Mouse (Mus musculus): Measurements from ENCODE around the gene Cetn4.

The Cetn4 gene

DNA sequence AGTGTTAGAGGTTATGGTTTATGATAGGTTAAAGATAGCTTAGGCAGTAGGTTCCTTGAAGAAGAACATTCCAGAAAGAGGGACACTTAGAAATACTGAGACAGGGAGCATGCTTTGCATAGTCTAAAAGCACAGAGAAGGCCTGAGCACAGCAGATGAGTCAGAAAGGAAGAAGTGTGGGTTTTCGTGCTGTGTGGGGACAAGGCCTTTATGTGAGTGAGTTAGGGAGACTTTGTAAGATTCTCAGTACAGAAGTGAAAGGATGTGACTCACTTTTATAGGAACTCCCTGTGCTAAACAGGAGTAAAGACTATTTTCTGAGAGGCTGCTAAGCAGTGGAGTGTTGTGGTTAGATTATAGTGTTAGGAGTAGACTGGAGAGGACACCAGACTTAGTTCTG lies 863 bp upstream of the Cetn4 start:
- in situ Hi-C loops (cut with MboI; ENCODE audit: low pct_unique_long_range_greater_than_20kb in 1 of 2, low sequenced_read_pairs in 2 of 2, unreplicated experiment in 1 of 2), result no loop called here

DNA sequence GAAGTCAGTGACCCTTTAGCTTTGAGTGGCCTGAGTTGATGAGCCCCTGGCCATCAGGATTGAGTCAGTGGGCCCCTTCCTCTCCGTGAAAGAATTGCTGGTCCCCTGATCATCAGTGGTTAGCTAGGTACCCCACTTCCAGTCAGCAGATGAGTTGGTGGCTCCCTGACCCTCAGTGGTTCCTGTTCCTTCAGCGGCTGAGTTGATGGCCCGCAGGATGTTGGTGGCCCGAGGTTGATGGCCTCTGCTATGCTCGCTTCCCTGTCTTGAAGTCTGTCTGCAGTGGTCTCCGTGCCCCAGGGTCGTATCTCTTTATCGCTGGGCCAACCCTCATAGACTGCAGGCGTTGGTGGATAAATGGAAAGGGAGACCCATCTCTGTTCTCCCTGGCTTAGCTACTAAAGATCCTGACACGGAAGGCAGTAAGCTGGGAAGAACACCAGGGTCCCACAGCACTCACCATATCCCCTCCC lies 575 bp downstream of the Cetn4 start:
- in situ Hi-C loops (cut with MboI; ENCODE audit: low pct_unique_long_range_greater_than_20kb in 1 of 2, low sequenced_read_pairs in 2 of 2, unreplicated experiment in 1 of 2), result no loop called here

DNA sequence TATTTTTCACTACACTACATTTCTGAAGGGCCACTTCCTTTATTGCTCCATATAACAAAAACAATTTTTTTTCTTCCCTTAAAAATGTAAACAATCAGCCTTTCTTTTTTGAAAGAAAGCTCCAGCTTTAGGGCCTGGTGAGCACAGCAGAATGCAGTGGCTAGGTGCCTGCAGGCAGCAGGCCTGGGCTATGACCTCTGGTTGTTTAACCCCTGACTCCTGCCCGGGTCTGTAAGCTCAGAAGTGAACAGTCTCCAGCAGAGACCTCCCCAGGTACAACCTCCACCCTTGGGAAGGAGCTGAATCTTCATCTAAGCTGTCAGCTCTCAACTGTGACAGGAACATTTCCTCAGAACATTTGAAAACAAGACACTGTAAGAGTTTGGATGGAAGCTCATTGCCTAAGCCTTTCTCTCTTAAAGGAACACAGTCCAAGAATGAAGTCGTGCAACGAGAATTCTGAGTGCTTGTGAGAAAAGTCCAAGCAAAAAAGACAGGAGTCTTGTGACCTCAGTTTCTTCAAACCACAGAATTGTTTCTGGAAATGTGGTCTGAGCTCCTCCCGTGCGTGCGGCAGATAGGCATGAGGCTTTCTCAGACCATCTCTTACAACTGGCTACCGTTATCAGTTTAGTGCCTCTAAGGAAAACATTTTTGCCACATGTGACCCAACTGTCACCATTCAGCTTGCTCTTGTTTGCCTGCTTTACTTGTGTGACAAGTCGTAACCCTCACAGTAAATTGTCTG lies 8.9 kb downstream of the Cetn4 start:
- in situ Hi-C loops (cut with MboI; ENCODE audit: low pct_unique_long_range_greater_than_20kb in 1 of 2, low sequenced_read_pairs in 2 of 2, unreplicated experiment in 1 of 2), result no loop called here

DNA sequence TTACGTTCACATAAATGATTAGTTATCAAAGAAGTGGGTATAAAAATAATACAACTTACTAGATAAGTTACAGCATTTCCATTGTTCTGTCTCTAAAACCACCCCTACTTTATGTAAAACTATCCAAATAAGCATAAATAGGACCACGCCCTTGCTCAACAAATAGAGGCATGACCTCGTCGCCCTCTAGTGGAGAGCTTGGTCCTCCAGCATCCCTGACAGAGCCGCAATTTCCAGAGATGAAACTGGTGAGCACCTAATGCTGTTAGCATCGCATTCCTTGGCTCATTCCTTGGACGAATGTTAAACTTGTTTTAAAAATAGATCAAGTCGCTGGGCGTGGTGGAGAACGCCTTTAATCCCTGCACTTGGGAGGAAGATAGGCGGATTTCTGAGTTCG lies 9.8 kb downstream of the Cetn4 start:
- in situ Hi-C loops (cut with MboI; ENCODE audit: low pct_unique_long_range_greater_than_20kb in 1 of 2, low sequenced_read_pairs in 2 of 2, unreplicated experiment in 1 of 2), result no loop called here

DNA sequence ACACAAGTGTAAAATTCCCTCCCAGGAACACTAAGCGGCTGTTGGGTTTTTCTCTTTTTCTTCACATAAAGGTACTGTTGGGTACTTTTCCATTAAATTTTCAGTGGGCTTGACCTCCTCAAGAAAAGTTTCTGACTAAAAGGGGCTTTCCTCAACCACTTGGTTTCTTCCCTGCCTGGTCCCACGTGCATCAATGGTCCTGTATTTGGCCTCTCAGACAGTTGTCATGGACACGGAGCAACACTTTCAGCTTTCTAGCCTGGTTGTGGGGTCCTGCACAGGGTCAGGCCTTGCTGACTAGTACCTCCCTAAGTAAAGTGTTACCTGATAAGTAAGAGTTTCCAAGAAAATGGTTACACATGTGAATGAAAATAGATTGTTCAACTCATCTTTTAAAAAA lies 13.0 kb downstream of the Cetn4 start:
- in situ Hi-C loops (cut with MboI; ENCODE audit: low pct_unique_long_range_greater_than_20kb in 1 of 2, low sequenced_read_pairs in 2 of 2, unreplicated experiment in 1 of 2), result no loop called here

DNA sequence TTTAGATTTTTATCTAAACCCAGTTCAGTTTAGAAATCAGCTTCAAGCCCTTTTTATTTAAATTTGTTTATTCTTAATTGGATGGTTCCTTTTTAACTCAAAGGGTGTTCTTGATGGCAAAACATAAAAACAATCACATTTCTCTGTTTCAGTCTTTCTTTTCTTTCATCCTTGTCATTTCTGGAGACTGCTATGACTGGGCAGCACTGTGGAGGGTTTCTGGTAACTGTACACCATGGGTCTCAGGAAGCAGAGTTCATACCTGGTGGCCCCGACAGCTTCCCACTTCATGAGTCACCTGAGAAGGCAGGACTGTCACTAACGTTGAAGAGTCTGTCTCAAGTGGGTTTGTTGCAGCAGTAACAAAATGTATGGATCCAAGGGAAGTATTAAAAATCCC lies 19.9 kb downstream of the Cetn4 start:
- in situ Hi-C loops (cut with MboI; ENCODE audit: low pct_unique_long_range_greater_than_20kb in 1 of 2, low sequenced_read_pairs in 2 of 2, unreplicated experiment in 1 of 2), result no loop called here

DNA sequence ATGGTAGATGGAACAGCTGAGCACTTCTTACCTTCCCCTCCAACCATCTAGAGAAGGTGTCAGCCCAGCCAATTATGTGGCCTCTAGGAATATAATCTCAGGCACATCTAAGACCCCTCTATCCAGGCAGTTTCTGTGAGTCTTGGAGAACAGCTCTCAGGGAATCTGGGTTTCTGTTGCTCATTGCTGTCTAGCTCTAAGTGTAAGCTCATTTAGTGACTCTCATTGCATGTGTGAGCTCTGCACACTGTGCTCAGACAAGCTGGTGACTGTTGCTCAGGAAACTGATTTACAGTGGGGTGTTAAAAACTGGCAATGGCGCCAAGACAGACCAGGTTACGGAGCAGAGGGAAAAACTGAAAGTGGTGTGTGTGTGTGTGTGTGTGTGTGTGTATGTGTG lies 20.6 kb downstream of the Cetn4 start:
- in situ Hi-C loops (cut with MboI; ENCODE audit: low pct_unique_long_range_greater_than_20kb in 1 of 2, low sequenced_read_pairs in 2 of 2, unreplicated experiment in 1 of 2), result no loop called here

DNA sequence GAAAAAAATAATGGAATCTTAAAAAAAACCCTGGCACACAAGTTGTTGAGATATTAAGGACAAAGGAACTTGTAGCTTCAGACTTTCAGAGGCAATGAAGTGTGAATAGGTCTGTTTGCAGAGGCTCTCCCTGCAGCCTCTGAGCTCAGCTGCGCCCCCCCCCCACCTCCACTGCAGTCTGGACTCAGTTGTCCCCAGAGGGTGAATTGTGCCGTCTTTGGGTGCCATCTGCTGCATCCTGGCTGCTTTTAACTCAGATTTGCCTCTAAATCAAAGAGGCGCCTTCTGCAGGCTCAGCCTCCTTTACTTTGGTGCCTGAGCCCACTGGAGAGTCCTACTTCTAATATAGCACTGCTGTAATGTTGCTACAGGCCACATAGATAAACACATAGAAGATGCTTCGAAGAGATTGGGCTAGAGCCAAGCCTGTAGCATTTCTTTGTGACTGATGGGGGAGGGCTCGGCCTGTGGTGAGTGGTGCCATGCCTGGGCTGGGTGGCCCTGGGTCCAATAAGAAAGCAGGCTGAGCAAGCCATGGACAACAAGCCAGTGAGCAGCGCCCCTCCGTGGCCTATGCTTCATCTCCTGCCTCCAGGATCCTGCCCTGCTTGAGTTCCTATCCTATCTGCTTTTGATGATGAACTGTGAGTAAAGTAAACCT lies 21.5 kb downstream of the Cetn4 start:
- in situ Hi-C loops (cut with MboI; ENCODE audit: low pct_unique_long_range_greater_than_20kb in 1 of 2, low sequenced_read_pairs in 2 of 2, unreplicated experiment in 1 of 2), result no loop called here

DNA sequence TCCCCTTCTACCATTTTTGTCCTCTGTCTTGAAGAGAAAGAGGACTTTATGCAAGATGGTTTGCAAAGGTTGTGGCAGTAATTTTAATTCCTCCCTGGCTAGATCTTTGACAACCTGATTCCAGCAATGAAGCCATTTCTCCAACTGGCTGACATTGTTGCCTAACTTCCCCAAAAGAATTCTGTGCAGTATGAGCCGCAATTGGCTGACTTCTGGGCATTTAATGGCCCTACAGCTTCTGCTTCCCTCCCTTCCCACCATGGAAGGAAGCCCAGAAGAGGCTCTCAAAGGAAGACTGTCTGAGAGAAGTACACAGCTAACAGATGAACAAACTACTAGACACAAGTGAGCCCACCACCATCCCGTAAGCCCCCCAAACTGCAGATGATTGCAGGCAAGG lies 23.3 kb downstream of the Cetn4 start:
- in situ Hi-C loops (cut with MboI; ENCODE audit: low pct_unique_long_range_greater_than_20kb in 1 of 2, low sequenced_read_pairs in 2 of 2, unreplicated experiment in 1 of 2), result no loop called here

DNA sequence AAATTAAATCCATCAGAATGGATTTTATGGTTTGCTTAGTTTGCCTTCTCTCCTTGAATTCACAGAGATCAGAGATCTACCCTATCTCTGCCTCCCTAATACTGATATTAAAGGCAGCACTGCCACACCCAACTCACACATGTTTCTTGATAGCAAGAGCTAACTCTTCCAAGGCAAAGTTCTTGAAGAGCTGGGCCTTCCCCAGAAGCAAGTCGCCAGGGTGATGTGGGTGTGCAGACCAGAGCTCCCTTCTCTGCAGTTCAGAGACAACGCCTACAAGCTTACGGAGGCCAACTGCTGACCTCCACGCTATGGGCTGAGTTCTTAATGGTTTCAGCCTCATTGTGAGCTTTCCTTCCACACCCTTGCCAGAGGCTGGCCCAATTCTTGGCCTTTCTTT lies 29.3 kb downstream of the Cetn4 start:
- in situ Hi-C loops (cut with MboI; ENCODE audit: low pct_unique_long_range_greater_than_20kb in 1 of 2, low sequenced_read_pairs in 2 of 2, unreplicated experiment in 1 of 2), result no loop called here

DNA sequence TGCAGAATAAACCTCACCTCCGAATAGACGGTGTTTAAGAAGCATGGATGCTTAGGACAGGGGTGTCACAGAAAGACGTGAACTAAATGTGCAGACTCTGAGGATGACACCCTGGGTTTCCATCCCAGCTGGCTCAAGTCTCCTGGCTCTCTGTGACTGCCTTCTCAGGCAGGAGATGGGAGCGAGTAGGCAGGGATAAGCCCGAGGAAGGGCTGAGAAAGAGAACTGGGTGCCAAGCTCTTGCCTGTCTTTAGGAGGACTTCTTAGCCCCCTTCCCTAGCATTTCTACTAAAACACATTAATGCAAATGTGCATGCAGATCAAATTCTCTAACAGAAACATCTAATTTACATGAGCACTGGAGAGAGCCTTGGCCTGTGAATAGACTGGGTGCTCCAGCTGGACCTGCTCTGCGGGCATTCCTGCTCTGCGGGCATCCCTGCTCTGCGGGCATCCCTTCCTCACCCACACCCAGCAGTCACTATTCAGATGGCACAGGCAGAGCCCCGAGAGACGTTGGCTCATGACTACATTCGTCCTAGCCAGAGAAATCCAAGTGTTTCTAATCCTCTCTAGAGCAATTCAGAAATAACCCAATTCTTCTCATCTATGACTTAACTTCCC lies 30.1 kb downstream of the Cetn4 start:
- in situ Hi-C loops (cut with MboI; ENCODE audit: low pct_unique_long_range_greater_than_20kb in 1 of 2, low sequenced_read_pairs in 2 of 2, unreplicated experiment in 1 of 2), result no loop called here

DNA sequence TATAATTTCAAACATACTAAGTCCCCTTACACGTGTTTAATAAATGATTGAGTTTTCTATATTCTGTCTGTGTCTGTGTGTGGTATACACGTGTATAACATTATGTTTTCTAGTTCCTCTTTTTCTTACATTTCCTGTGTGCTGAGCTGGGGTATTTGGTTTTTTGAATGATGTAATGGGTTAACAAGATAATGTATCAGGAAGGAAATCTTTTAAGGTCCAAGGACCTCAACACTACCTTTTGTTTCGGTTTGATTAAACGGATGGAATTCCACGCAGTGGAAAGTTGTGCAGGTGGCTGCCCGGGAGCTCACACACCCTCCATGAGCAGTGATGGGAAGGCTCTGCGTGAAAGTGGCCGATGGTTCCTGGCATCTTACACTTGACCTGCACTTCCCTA lies 31.6 kb downstream of the Cetn4 start:
- in situ Hi-C loops (cut with MboI; ENCODE audit: low pct_unique_long_range_greater_than_20kb in 1 of 2, low sequenced_read_pairs in 2 of 2, unreplicated experiment in 1 of 2), result no loop called here

DNA sequence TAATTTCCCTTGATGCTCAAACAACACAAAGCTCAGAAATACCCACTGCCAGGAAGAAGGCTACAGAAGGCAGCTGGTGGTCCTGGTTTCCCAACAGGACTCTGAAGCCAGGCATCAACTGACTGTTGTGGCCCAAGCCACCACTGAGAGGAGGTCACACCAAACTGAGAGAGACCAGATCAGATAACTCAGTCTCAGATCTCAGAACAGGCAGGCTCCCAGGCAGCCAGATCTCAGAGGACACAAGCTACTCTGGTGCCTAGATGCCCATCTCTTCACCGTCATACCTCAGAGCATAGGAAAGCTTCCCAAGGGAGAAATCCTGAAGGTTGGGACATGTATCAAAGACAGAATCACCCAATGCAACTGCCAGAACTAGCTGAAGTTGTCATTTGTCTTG lies 32.3 kb downstream of the Cetn4 start:
- in situ Hi-C loops (cut with MboI; ENCODE audit: low pct_unique_long_range_greater_than_20kb in 1 of 2, low sequenced_read_pairs in 2 of 2, unreplicated experiment in 1 of 2), result no loop called here

DNA sequence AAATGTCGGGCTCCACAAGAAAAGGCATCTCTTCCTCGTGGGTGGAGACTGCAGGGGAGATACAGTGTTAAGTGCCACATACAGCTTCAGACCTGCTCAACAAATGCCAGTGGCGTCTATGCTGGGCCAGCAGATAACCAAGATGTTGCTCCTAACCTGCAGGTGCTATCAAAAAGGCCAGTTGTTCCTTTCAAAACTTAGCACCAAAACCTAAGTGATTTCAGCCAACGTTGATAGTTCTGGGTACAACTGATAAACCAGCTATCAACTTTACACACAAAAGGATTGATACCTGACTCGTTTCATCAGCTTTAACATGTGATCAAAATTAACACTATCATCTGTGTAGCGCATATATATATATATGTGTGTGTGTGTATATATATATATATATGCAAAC lies 37.8 kb downstream of the Cetn4 start:
- in situ Hi-C loops (cut with MboI; ENCODE audit: low pct_unique_long_range_greater_than_20kb in 1 of 2, low sequenced_read_pairs in 2 of 2, unreplicated experiment in 1 of 2), result no loop called here

DNA sequence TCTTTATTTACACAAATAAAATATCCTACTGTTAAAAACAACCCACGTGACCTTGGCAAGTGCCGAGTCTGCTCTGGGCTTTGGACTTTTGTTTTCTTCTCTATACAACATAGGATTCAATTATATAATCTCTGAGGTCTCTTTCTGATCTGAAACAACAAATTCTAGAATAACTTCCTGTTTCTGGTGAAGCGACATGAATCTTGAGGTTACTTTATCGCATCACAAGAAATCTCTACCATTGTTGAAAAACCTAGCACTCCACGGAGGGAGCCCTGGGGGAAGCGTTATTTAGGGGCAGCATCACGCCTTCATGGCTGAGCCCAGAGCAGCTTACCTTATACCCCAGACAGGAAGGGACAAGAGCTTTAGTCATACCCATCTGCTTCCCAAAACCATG lies 39.4 kb downstream of the Cetn4 start:
- in situ Hi-C loops (cut with MboI; ENCODE audit: low pct_unique_long_range_greater_than_20kb in 1 of 2, low sequenced_read_pairs in 2 of 2, unreplicated experiment in 1 of 2), result no loop called here

DNA sequence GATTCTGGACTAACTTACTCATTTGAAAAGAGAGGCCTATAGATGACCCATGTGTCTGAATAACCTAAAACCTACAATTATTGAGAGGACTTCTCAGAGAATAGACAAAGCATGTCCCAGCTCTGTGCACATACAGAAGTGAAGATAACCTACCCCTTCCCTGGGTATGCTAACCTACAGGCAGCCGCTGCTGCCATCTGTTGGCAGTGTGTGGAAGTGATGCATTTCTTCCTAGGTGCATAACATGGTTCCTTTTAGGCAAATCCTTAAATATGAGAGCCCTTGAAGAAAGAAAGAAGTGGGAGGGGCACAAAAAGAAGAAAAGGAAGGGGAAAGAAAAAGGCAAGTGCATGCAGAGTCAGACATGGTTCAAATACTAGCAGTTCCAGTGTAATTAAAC lies 41.3 kb downstream of the Cetn4 start:
- in situ Hi-C loops (cut with MboI; ENCODE audit: low pct_unique_long_range_greater_than_20kb in 1 of 2, low sequenced_read_pairs in 2 of 2, unreplicated experiment in 1 of 2), result no loop called here

DNA sequence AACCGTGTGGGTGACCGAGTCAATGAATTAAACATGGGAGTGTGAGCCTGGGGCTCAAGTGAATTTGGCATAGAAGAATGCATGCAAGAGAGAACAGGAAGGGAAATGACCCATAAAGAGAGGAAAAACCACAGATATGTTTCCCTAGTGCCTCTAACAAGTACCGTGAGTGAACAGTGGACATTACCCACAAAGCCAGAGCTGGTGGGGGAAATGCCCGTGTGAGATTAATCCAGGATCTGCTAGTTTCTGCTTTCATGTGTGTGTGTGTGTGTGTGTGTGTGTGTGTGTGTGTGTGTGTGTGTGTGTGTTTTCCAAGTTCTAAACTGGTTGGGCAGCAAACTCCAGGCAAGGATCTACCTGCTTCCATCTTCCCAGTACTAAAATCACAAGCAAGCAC lies 42.6 kb downstream of the Cetn4 start:
- in situ Hi-C loops (cut with MboI; ENCODE audit: low pct_unique_long_range_greater_than_20kb in 1 of 2, low sequenced_read_pairs in 2 of 2, unreplicated experiment in 1 of 2), result no loop called here

DNA sequence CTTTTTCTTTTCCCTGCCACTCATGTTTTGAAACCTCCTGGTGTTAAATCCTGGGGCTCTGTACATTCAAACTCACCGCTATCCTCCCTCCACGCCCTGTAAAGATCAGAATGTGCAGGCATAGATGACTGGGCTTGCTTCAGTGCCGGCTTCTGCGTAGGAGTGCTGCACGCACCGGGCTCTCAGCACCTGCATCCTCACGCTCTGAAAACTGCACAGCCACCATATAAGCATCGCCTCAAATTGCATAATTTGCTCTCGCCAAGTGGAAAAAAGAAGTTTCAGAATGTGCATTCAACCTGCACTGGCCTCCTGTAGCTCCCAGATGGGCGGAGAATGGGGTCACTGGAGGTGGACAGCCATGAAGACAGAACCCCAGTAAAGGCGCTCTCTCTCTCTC lies 44.2 kb downstream of the Cetn4 start:
- in situ Hi-C loops (cut with MboI; ENCODE audit: low pct_unique_long_range_greater_than_20kb in 1 of 2, low sequenced_read_pairs in 2 of 2, unreplicated experiment in 1 of 2), result no loop called here

DNA sequence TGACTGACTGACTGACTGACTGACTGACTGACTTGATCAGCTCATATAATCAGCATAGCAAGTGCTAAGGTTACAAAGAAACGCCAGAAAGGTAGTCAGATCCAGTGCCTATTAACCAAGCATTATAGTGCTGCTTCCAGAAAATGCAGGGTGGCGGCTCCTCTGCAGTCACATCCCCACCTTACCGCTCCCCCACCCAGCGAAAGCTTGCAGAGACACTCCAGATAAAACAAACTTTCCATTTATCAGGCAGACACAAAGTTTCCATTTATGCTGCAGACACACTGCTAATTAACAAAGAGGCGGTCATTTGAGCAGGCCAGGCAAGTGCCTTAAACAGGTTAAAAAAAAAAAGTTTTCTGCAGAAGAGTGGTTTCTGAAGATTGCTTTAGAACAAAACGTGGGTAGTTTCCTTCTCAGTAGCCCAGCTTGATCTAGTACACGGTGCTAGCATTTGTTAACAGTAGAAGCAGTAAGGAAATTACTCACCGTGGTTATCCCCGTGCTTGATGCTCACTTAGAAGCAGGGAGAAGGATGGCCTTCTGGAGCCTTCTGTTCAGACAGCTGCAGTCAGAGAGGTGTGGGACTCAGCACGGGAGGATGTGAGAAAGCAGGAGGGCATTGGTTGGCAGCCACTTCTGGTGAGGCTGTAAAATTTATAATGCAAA lies 53.0 kb downstream of the Cetn4 start:
- in situ Hi-C loops (cut with MboI; ENCODE audit: low pct_unique_long_range_greater_than_20kb in 1 of 2, low sequenced_read_pairs in 2 of 2, unreplicated experiment in 1 of 2), result no loop called here

All from mouse embryonic stem cell (cell line).